Mouse (Mus musculus) CD4-positive, CD25-positive, alpha-beta regulatory T cell, adult 4 months (primary cell): Measurements from ENCODE around the gene Cables2. TPM values are rescaled to one million over a fixed set of nuclear protein-coding genes. Genes with fewer than 3 reads are reported as not detected.

Source experiments
- ATAC-seq: one replicate; pipeline ENCODE4 v1.8.0; 2017
- polyA plus RNA-seq, 2 experiments: library from polyadenylated mRNA; unstranded; fragments of 100-300 nt; shearing (Covaris generic); gene quantifications; one replicate each; pipeline ENCODE4 v1.2.1; 2017

Gene Cables2
- polyA plus RNA-seq, result 1 to 10 TPM; 5.2 to 8.1 TPM

DNA sequence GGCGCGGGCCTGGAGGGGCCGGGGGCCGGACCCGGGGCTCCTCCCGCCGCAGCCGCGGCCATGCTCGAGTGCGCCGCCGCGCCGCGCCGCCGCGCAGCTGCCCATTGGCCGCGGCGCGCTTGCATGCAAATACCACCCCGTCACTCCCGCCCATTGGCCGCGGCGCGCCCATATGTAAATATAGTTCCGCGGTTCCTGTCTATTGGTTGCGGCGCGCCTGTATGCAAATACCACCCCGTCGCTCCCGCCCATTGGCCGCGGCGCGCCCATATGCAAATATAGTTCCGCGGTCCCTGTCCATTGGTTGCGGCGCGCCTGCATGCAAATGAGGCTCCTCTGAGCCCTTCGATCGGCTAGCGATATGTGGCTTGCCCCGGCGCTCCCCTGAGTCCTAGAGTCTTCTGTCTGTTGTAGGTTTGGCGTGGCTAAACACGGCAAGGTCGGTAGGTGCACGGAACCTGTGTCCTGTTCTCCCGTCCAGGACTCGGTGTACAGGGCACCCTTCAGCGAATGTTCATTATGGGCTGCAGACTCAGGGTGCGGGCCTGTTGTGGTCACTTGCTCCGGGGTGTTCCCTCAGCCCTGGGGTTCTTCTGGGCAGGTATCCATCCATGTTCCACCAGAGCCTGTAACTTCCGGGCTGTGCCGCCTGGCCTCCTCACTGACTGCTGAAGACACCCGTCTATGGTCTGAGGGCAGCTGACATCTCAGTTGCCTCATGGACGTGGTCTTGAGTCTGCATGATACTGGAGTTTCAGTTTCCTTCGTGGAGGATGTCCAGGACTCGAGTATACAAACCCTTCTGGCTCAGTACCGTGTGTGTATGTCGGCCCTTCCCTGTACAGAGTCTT is at the start of gene Cables2:
TSS of gene Cables2 (minus strand) at position 103 of the 851 bp plus-strand sequence.
- peak; percentile 86 for ATAC-seq

DNA sequence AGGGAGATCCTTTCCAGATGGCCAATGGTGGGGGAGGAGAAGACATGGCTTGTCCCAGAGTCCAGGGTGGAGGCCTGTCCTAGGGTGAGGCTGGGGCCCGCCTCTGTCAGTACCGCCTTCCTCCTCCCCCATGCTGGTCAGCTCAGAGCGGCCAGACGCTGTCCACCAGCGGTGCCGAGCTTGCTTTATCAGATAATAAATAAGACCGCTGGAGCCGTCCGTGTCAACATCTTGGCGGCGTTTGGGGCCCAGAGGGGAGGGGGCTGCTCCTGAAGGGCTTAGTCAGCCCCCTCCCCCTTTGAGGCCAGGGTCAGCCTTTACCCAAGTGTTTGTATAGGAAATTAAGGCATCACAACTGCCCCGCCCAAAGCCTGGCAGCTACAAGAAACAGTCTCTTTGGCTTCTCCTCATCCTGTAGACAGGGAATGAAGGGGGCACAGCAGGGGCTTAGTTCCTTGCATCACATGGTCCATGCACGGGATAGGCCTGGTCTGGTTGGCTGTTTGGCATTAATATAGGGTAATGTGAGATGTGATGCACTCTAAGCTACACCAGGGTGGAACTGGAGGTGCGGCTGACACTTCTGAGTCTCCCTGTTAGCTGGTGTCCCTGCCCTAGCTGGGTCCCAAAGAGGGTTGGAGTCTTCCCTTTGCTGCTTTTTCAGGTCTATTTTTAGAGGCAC is 49.5 kb upstream of the Cables2 start:
- no peak for ATAC-seq

DNA sequence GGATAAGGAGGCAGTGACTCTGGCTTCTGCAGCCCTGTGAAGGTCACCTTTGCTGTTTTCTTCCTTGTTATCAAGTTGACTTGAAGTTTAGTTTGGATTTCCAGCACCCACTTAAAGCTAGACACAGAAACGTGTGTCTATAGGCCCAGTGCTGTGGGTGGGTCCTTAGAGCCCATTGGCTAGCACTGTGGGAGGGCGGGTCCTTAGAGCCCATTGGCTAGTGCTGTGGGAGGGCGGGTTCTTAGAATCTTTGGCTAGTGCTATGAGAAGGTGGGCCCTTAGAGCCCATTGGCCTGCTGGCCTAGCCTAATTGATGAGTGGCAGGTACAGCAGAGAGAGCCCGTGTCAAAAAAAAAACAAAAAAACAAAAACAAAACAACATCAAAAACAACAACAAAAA is 46.9 kb upstream of the Cables2 start:
- no peak for ATAC-seq

DNA sequence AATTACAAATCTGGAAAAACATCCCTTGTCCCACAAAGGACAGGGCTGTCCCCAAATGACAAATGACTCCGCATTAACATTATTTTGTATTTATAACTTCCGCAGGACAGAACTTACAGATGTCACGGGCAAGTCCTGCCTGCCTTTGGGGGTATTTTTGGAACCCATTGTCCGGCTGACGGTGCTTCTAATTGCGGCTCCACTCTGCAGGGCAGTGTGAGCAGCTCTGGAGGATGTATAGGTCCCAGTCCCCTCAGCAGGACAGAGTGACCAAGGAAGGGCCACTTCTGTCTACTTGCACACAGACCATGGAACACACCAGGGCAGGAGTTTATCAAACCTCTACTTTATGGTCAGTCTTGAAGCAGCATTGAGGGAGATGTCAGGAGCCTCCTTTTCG is 44.3 kb upstream of the Cables2 start:
- no peak for ATAC-seq

DNA sequence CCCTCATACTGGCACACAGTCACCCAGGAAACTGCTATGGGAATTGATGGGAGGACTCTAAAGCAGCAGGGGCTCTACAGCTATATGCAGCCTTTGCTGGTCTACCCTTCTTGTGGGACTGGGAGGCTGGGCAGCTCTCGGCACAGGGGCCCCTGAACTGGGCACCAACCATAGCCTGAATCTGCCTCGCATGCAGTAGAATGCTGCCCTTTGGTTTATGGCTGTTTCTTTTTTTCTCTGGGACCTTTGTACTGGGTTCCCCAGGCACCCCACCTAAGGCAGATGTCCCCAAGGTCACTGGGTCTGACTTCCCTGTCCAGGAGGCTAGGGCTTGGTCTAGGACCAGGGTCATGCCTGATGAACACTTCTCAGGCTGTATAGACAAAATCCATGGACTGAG is 41.0 kb upstream of the Cables2 start:
- no peak for ATAC-seq

DNA sequence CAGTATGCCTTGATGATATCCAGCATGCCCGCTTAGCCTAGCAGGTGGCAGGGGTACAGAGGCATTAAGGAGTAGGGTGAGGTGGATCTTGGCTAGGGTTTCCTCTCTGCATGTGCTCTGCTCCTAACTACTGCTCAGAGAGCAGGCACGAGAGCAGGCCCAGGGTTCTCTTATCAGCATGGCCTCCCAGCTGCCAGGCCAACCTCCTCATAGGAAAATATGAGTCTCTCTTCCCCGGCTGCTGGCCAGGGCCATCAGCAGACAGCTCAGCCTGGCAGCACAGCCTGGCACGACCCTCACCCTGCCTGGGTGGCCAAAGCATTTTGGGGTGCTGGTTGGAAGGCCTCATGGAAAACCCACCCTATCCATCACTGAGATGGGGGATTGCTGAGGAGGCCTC is 37.9 kb upstream of the Cables2 start:
- ATAC-seq, result no peak

DNA sequence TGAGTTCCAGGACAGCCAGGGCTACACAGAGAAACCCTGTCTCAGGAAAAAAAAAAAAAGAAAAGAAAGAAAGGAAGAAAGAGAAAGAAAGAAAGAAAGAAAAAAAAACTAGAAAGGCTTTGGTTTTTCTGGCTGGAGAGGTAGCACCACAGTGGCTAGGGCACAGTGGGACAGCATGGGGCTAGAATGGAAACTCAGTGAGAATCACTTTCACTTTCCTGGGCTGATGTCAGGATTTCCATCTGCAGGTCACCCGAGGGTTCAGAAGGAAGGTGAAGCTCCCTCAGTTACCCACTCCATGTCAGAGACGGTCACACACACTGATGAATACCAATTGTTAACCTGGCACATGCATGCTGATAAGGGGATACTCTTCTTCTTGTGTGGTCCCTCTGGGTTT is 34.4 kb upstream of the Cables2 start:
- peak; percentile 66 for ATAC-seq

DNA sequence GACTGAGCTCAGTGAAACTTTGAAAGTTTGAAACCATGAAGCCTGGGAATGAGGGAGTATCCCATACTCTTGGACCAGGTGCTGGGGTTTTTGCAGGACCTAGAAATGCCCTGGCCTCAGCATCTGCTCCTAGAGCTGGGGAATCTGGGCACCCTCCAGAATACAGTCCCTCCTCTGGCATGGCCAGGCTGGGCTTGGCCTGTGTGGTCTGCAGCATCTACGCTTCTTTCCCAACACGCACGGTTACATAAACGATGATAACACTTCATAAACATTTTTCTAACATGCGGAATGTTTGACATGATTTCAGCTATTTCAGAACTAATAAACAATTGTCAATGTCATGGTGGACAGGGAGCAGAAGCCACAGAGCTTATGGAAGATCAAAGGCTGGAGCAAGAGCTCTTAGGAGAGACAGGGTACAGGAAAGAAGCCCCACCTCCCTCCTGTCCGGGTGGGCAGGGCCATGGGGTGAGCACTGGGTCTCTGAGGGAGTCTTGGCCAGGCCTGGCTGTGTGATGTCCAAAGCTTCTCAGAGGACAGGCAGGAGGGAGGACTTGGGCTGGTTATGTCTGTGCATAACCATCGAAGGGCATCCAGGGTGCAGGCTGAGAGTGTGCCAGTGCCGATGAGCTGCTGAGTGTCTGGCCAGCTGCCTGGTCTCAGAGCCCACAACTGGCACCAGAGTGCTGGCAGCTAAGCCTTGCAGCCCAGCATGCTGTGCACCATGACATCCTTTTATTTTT is 33.3 kb upstream of the Cables2 start:
- no peak for ATAC-seq

DNA sequence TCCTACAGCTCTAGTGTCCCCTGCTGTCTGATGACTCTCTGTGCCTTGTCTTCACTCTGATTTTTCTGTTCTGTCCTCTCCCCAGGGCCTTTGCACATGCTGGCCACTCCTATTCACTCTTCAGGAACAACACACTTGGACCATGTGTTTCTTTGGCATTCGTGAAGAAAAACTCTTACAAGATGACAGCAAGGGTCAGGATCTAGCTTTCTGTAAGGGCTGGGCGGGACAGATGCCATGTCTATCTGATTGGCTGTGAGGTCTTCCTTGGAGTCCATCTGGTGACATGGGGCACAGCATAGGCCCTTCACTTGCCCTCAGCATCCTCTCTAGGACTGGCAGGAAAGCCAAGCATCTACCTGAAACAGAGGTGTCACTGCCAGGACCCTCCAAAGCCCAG is 32.7 kb upstream of the Cables2 start:
- no peak for ATAC-seq

DNA sequence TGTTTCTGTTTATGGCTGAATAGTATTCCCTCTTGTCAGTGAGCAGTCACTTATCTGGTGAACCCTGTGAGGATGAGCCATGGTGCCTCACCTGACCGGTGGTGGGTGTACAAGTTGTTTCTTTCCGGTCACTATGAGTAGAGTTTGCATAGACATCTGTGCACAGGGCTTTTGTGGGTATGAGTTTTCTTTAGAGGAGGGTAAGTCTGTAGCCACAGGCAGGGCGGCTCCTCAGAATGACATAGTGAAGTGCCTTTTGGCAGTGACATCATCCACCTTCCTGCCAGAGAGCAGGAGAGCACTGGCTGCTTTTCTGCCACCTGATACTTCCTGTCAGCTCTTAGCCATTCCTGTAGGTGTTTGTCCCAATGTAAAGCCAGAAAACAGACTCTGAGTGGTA is 32.2 kb upstream of the Cables2 start:
- ATAC-seq, result peak; percentile 74

DNA sequence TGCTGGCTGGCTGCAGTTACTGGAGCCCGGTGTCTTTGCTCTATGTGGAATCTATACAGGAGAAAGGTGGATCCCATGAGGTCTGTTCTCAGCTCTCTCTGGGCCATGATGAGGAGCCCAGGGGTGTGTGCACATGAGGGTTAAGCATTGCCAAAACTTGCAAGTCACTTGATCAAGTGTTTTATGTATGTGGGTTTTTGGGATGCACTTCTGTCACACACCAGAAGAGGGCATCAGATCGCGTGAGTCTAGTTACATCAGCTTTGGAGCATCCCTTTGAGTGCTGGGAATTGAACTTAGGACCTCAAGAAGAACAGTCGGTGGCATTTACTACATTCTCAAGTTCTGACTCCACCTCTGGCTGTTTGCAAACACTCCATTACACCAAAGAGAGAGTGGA is 31.3 kb upstream of the Cables2 start:
- ATAC-seq, result no peak

DNA sequence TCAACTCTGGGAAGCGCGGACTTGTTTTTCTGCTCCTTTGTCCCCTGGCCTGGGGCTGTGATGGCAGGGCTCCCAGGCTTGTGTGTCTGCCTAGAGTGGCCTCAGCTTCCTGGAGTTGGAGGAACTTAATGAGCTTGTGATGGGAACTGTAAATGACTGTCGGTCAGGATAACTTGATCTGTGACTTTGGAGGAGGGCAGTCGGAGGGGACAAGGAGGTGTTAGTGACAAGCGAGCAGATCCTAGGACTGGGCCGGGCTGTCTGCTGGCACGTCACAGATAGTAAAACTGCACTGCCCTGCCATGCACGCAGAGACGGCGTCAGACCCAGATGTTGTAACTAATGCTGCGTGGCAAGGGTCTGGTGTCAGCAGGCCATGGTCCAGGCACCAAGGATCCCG is 30.2 kb upstream of the Cables2 start:
- no peak for ATAC-seq

DNA sequence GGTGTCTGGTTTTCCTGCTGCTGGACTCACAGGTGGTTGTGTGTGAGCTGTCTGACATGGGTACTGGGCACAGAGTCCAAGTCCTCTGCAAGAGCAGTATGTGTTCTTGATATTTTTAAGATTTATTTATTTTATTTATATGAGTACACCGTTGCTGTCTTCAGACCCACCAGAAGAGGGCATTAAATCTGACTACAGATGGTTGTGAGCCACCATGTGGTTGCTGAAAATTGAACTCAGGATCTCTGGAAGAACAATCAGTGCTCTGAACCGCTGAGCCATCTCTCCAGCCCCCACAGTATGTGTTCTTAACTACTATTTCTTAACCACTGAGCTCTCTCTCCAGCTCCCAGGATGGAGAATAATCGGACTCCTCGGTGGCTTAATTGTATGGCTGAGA is 28.9 kb upstream of the Cables2 start:
- ATAC-seq, result no peak

DNA sequence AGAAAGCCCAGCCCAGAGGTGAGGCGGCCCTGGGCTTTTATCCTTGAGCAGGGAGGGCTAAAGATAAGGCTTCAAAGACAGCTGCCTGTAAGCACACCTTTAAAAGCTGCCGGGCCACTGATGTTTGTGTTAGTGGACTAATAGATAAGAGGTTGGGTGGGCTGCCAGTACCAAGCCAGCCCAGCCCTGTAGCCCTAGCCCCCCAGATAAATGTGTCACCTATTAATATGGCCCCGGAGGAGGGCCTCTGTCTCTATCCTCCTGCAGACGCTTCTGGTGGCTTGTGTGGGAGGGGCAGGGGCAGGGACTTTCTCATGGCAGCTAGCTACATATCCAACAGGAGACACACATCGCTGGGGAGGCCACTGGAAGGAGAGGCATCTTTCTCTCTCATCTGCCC is 27.5 kb upstream of the Cables2 start:
- no peak for ATAC-seq

DNA sequence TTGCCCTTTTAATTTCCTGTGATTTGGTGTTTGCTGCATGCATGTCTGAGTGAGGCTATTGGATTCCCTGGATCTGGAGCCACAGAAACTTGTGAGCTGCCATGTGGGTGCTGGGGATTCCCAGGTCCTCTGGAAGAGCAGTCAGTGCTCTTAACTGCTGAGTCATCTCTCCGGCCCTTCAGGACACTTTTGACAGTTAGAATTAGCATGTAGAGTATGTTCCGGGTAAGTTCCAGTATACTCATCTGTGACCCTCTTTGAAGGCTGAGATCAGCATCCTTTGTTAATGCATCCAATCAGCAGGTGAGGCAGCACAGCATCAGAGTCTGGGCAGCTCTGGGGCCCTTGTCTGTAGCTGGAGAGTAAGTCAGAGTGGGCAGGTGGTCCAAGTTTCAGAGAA is 27.0 kb upstream of the Cables2 start:
- no peak for ATAC-seq

DNA sequence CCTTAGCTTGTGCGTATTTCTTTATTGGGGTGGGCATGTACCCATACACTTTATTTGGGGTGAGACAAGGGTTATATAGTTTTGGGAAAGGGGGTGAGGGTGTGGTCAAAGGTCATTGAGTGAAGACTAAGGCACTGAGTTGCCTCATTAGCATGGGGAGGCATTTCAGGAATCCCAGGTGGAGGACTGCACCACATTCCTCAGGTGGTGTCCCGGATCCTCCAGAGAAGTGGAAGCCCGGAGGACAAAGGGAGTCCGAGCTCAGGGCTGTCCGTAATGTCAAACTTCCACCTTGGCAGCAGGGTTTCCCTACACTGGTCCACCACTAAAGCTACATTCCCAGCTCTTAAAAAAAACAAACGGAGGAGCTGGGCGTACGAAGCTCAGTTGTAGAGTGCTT is 19.6 kb upstream of the Cables2 start:
- ATAC-seq, result no peak

DNA sequence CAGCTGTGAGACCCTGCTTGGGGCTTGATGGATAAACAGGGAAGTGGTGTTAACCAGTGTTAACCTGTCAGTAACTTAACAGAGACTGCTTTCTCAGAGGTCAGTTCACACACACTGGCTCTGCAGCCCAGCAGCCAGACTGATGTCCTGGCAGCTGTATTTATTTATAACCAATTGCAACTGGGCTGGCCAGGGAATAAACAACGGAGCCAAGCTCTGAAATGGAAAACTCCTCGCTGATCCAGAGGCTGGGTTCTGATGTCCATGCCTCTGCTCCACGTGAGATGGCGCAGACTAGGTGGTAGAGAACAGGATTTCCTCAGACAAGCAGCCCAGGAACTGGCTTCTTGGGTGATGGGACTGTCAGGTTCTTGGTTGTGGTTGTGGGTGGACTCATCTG is 18.7 kb upstream of the Cables2 start:
- ATAC-seq, result no peak

DNA sequence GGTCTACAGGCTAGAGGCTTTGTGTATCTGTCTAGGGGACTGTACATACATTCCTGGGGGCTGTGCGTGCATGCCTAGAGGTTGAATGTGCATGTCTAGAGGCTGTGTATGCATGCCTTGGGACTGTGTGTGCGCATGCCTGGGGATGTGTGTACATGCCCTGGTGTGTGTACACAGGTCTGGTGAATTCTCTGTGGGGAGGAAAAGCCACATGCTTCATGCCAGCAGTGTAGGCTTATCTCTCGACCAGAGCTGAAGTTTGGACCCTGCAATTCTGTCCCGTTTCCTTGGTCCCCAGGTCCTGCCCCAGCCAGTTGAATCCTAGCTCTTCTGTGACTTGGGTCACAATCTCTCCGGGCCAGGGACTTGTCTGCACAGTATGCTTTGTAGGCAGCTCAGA is 18.3 kb upstream of the Cables2 start:
- ATAC-seq, result no peak

DNA sequence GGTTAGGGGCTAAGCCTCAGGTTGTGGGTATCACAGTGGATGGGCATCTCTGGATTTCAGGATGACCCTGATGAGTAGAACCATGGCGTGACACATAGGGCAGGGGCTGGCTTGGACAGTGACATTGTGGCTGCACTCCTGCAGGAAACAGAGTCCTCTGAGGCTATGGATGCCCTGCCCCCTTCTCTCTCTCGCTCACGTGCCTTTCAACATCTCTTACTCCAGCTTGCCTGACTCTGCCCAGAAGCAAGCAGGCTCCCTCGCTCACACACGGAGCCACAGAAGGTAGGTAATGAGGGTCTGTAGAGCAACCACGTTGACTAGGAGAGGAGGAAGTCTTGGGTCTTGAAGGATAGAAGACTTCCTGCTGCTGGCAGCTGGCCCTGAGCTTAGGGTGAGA is 17.2 kb upstream of the Cables2 start:
- no peak for ATAC-seq

DNA sequence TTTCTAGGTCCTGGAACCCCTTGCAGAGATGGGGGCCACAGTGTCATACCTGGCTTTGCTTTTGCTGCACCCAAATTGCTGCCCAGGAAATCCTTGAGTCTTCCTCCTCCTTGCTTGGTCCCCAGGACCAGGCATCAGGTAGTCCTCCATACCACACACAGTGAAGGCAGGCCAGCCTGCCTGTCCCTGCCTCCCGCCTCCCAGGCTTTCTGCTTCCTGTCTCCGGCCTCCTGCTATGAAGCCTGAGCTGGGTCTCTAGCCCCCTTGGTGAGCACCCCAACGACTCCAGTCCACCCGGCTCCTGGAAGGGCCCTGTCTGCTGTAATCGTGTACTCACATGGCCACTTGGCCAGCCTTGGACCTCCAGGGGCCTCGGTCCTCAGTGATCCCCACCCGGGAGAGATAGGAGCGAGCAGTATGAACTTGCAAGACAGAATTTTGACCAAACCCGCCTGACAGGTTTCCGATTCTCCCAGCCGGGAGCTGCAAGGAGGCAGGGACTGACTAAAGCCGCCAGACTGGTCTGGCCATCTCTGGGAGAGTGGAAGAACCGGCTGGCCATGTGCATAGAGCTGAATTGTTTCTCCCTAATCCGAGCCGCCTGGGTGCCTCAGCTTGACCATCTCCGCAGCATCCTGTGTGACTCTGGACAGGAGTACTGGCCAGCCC is 16.3 kb upstream of the Cables2 start, which contains the start of gene Rbbp8nl:
TSS of gene Rbbp8nl (minus strand) at position 440 of the 669 bp plus-strand sequence.
- no peak for ATAC-seq

DNA sequence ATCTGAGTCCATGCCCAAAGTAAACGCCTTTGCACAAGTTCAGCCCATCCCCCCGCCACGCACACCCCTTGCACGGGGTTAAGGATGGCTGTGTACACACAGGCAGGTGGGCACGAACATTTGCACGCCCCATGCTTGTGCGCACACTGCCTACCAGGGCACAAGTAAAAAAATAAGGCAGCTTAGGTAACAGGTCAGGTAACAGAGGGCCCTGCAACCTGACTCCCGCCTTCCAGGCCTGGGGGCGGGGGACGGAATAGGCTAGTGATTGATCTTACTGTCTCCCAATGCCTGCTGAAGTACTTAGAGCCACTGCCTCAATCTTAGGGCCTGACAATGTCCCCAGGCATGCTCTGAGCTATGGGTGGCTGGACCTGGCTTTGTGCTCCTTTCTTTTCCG is 15.7 kb upstream of the Cables2 start:
- ATAC-seq, result no peak

DNA sequence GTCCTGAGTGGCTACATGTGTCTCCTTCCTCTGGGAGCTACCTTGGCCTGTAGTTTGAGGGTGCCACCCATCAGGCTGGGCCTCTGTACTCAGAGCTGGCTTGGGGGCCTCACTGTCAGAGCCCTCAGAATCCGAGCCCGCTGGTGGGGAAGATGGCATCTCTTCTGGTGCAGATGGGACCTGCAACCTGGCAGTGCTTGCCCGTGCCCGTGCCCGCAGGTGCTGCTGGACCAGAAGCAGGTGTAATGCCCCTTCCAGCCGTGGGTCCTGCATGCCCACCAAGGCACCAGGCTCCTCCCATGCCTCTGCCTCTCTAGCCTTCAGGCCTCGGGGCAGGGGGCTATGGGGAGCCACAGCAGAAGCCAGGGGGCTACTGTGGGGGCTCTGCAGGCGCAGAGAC is 6.0 kb upstream of the Cables2 start:
- no peak for ATAC-seq

DNA sequence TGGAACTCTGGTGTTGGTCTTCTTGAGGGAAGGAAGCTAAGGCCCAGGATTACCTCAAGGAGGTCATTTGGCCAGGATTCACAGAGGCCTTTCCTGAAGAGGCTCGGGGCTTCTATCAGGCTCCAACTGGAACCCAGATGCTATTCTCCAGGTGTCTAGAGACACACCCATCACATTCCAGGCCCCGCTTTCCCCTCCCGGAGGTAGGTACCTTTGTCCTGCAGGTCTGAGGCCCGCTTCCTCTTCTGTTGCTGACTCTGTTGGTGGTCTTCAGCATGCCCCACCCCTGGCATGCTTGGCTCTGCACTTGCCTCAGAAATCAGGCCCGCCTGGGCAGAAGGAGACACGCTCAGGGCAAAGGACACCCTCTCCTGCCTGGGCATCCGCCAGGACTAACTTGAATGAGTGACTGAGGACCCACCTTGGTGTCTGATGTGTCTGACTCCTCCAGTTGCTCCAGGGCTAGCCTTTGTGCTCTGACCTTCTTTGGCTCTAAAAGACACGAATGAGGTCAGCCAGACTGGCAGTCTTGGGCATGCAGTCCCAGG is 4.6 kb upstream of the Cables2 start:
- no peak for ATAC-seq
